Mouse (Mus musculus): Measurements from ENCODE around the gene Slc41a1.

- TF ChIP-seq POLR2A (IDR thresholded peaks at IDR 0.05; ENCODE audit: control insufficient read depth, extremely low read depth, insufficient read depth, low read length, poor library complexity) (no peak), CTCF (IDR thresholded peaks at IDR 0.05; ENCODE audit: borderline replicate concordance, control insufficient read depth, extremely low read depth, insufficient read depth, low read length, poor library complexity) (no peak)
Observed at GRCm38 (mm10) chr1:131794591-131794990, 32.7 kb upstream of the Slc41a1 start.

Data from thymus, adult 2 months (tissue).